Mouse (Mus musculus) forebrain, embryonic 16.5 days (tissue): ENCODE results near the gene Idh1. TPM values are rescaled to one million over a fixed set of nuclear protein-coding genes. Genes with fewer than 3 reads are reported as not detected.

Experiments used
- ATAC-seq: fragments of 200-750 bp; cut with Nextera tagmentation; 2 replicates; pipeline ENCODE4 v1.8.0; 2017; ENCODE audit warnings: mild to moderate bottlenecking, moderate library complexity
- H3K27ac ChIP-seq: fragments of 300-500 bp; sonication (generic); 2 replicates; pipeline ENCODE4 v1.5.1; 2014; ENCODE audit warnings: low read length, control low read depth
- H3K27me3 ChIP-seq: fragments of 300-500 bp; sonication (generic); replicated peaks from 2 replicates; pipeline ENCODE4 v1.6.1; 2014; ENCODE audit warnings: low read length; ENCODE audit not compliant: control insufficient read depth, insufficient read depth
- H3K36me3 ChIP-seq: fragments of 300-500 bp; sonication (generic); 2 replicates; pipeline ENCODE4 v1.6.1; 2014; ENCODE audit not compliant: control insufficient read depth, insufficient read depth
- H3K4me1 ChIP-seq: fragments of 300-500 bp; sonication (generic); replicated peaks from 2 replicates; pipeline ENCODE4 v1.6.1; 2014; ENCODE audit warnings: low read length; ENCODE audit not compliant: control insufficient read depth, insufficient read depth
- H3K4me2 ChIP-seq: fragments of 300-500 bp; sonication (generic); 2 replicates; pipeline ENCODE4 v1.6.1; 2014; ENCODE audit warnings: mild to moderate bottlenecking, low read length, control low read depth
- H3K4me3 ChIP-seq: fragments of 300-500 bp; sonication (generic); replicated peaks from 2 replicates; pipeline ENCODE4 v1.5.1; 2014; ENCODE audit warnings: mild to moderate bottlenecking, low read length, control low read depth
- H3K9ac ChIP-seq: fragments of 300-500 bp; sonication (generic); replicated peaks from 2 replicates; pipeline ENCODE4 v1.6.1; 2014; ENCODE audit warnings: low read depth, low read length, control low read depth
- H3K9me3 ChIP-seq: fragments of 300-500 bp; sonication (generic); 2 replicates; pipeline ENCODE4 v1.6.1; 2016; ENCODE audit warnings: low read length; ENCODE audit not compliant: control insufficient read depth
- WGBS: fragments of 180-500 bp; shearing (Covaris S2); extraction: QIAGEN DNeasy Blood & Tissue Kit; methylation state at CpG from one replicate; pipeline ENCODE4 v1.1.7; 2014; 5-methylcytosine and 5-hydroxymethylcytosine counted together
- polyA plus RNA-seq: library from polyadenylated mRNA; unstranded; fragments of >200 nt; fragmentation: Nextera tagmentation; extraction: Ambion mirVana; gene quantifications from 2 replicates; pipeline ENCODE4 v1.2.1, GENCODE M21; 2015

Gene Idh1
- polyA plus RNA-seq, 1 experiment from 2014 or later: 496 TPM

DNA sequence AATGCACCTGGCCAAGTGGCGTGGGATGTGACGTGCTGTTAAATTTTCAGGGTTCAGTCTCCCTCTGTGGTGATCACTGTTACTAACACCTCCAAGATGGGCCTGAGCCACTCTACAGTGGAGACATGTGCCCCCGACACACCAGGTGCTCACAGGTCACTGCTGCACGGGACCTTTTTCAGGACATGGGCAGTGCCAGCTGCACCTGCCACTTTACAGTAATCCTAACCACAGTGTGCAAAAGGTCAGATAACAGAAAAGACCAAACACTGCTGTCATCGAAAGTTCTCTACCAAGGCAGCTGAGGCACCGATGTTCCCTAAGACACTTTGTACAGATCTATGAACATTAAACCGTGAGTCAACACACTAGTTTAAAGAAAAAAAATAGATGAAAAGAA is 16.8 kb downstream of the Idh1 start:
- no peak for ATAC-seq
- H3K4me1 ChIP-seq: peaks cover 13% of the 10 kb centered on the region
- H3K27me3 ChIP-seq: no peaks in the 10 kb centered on the region
- no peak overlapping the region for H3K4me3 ChIP-seq
- no peak overlapping the region for H3K27ac ChIP-seq
- WGBS: 97% methylated on average over 7 of the region's 7 CpGs
- H3K9ac ChIP-seq: no peak overlapping the region
- no peaks in the 10 kb centered on the region for H3K9me3 ChIP-seq
- H3K36me3 ChIP-seq: peaks cover 49% of the 10 kb centered on the region
- no peak overlapping the region for H3K4me2 ChIP-seq

GRCm38 (mm10) chr1:65167496-65167895 is 18.8 kb downstream of the Idh1 start:
- Histone ChIP-seq H3K4me1 (peaks cover 9% of the 10 kb centered on the region), H3K9me3 (no peaks in the 10 kb centered on the region), H3K4me3 (no peak overlapping the region), H3K4me2 (no peak overlapping the region), H3K27me3 (no peaks in the 10 kb centered on the region), H3K36me3 (peaks cover 65% of the 10 kb centered on the region), H3K9ac (no peak overlapping the region), H3K27ac (no peak overlapping the region)
- 78% methylated on average over 1 of the region's 1 CpGs for WGBS
- ATAC-seq: no peak

- no peak for ATAC-seq
- no peaks in the 10 kb centered on the region for H3K9me3 ChIP-seq
- H3K4me3 ChIP-seq: no peak overlapping the region
- peaks cover 73% of the 10 kb centered on the region for H3K36me3 ChIP-seq
- H3K27ac ChIP-seq: no peak overlapping the region
- H3K4me1 ChIP-seq: no peaks in the 10 kb centered on the region
- WGBS: 100% methylated on average over 1 of the region's 1 CpGs
- H3K9ac ChIP-seq: no peak overlapping the region
- H3K27me3 ChIP-seq: no peaks in the 10 kb centered on the region
- no peak overlapping the region for H3K4me2 ChIP-seq
Measured at GRCm38 (mm10) chr1:65162210-65162609, 24.1 kb downstream of the Idh1 start.

DNA sequence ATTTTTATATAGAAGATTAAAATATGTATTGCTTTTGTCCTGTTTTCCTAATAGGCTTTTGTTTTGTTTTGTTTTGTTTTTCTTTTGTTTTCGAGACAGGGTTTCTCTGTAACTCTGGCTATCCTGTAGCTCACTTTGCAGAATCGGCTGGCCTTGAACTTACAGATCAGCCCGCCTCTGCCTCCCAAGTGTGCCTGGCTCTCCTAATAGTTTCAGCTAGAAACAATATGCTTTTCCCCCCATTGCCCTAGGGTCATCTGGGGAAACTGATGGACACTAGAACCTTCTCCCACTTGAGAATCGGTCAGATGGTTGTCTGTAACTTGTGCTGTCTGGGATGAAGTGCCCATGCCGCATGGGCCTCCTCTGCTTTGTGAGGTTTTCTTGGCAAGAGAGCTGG is 30.2 kb downstream of the Idh1 start:
- no peak overlapping the region for H3K4me2 ChIP-seq
- peaks cover 27% of the 10 kb centered on the region for H3K36me3 ChIP-seq
- no peaks in the 10 kb centered on the region for H3K27me3 ChIP-seq
- no peak for ATAC-seq
- no peak overlapping the region for H3K9ac ChIP-seq
- 92% methylated on average over 5 of the region's 5 CpGs for WGBS
- no peak overlapping the region for H3K27ac ChIP-seq
- no peak overlapping the region for H3K4me3 ChIP-seq
- no peaks in the 10 kb centered on the region for H3K9me3 ChIP-seq
- no peaks in the 10 kb centered on the region for H3K4me1 ChIP-seq

- Histone ChIP-seq H3K36me3 (peaks cover 15% of the 10 kb centered on the region), H3K9me3 (no peaks in the 10 kb centered on the region), H3K9ac (no peak overlapping the region), H3K4me1 (no peaks in the 10 kb centered on the region), H3K4me3 (no peak overlapping the region), H3K4me2 (no peak overlapping the region), H3K27me3 (no peaks in the 10 kb centered on the region), H3K27ac (no peak overlapping the region)
- no peak for ATAC-seq
Measured at GRCm38 (mm10) chr1:65154814-65155213, 31.5 kb downstream of the Idh1 start.

DNA sequence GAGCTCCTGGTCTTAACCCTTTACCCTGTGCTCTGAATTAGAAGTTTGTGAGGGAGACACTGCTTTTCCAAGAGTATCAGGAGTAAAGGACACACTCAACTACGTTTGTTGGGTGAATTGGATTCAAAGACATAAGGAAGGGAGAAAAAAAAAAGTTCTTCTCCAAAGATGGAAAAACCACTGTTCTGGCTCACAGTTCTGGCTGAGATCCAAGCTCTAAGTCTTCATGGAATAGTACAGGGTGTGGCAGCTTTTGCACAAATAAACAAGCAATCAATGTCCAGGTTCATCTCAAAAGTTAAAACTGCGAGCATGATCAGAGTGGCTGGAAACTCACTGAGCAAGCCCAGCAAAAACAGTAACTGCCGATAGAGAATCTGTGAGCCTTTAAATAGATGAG is 38.3 kb downstream of the Idh1 start:
- no peak for ATAC-seq
- H3K27ac ChIP-seq: no peak overlapping the region
- H3K4me2 ChIP-seq: no peak overlapping the region
- H3K9me3 ChIP-seq: no peaks in the 10 kb centered on the region
- 85% methylated on average over 3 of the region's 3 CpGs for WGBS
- H3K4me3 ChIP-seq: no peak overlapping the region
- H3K27me3 ChIP-seq: no peaks in the 10 kb centered on the region
- H3K4me1 ChIP-seq: no peaks in the 10 kb centered on the region
- H3K9ac ChIP-seq: no peak overlapping the region
- no peaks in the 10 kb centered on the region for H3K36me3 ChIP-seq

GRCm38 (mm10) chr1:65147326-65147725 is 39.0 kb downstream of the Idh1 start:
- Histone ChIP-seq H3K4me1 (no peaks in the 10 kb centered on the region), H3K9ac (no peak overlapping the region), H3K27ac (no peak overlapping the region), H3K4me3 (no peak overlapping the region), H3K36me3 (no peaks in the 10 kb centered on the region), H3K4me2 (no peak overlapping the region), H3K9me3 (no peaks in the 10 kb centered on the region), H3K27me3 (no peaks in the 10 kb centered on the region)
- no peak for ATAC-seq
- WGBS: 94% methylated on average over 5 of the region's 5 CpGs

DNA sequence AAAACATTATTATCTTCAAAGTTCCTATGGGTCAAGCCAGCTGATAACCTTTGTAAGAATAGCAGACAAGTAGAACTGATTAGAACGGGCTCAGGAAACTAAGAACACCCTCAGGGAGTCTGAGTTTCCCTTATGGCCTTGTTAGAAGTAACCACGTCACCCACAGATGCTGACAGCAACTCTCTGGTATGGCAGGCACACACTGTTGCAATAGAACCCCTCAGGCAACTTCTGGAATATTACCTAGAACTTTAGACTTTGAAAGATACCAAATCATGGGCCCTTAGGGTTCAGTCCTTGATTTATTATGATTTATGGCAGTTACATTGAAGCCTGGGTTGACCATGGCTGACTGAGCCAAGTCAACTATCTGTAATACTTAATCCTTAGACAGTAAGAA is 39.7 kb downstream of the Idh1 start:
- ATAC-seq: no peak
- 67% methylated on average over 2 of the region's 2 CpGs for WGBS
- H3K27me3 ChIP-seq: no peaks in the 10 kb centered on the region
- H3K9me3 ChIP-seq: no peaks in the 10 kb centered on the region
- H3K4me3 ChIP-seq: no peak overlapping the region
- H3K4me1 ChIP-seq: no peaks in the 10 kb centered on the region
- H3K36me3 ChIP-seq: no peaks in the 10 kb centered on the region
- H3K27ac ChIP-seq: no peak overlapping the region
- no peak overlapping the region for H3K4me2 ChIP-seq
- H3K9ac ChIP-seq: no peak overlapping the region

DNA sequence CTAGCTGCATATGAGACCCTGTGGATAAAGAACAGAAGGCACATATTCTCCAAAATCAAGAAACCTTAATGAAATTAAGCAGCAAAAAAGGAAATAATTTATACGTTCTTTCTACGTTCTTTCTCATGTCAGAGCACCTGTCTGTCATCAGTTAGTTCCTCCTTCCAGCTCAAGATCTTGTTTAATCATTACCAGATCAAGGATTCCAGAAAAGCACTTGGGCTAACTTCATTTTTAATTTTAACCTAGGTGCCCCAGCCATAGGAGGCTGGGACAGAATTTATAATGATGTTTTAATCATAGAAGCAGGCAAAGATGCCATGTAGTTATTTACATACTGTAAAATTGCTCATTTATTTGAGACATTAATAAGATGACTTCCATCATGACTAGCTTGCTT is 41.5 kb downstream of the Idh1 start:
- Histone ChIP-seq H3K27me3 (no peaks in the 10 kb centered on the region), H3K4me1 (no peaks in the 10 kb centered on the region), H3K9ac (no peak overlapping the region), H3K36me3 (no peaks in the 10 kb centered on the region), H3K27ac (no peak overlapping the region), H3K4me3 (no peak overlapping the region), H3K9me3 (no peaks in the 10 kb centered on the region), H3K4me2 (no peak overlapping the region)
- 88% methylated on average over 2 of the region's 2 CpGs for WGBS
- no peak for ATAC-seq

- no peaks in the 10 kb centered on the region for H3K9me3 ChIP-seq
- H3K4me3 ChIP-seq: no peak overlapping the region
- no peak for ATAC-seq
- H3K27ac ChIP-seq: no peak overlapping the region
- no peaks in the 10 kb centered on the region for H3K27me3 ChIP-seq
- H3K36me3 ChIP-seq: no peaks in the 10 kb centered on the region
- H3K4me2 ChIP-seq: no peak overlapping the region
- no peak overlapping the region for H3K9ac ChIP-seq
- no peaks in the 10 kb centered on the region for H3K4me1 ChIP-seq
- WGBS: 88% methylated on average over 6 of the region's 6 CpGs
Measured at GRCm38 (mm10) chr1:65137560-65137959, 48.7 kb downstream of the Idh1 start.
